Mouse (Mus musculus) heart, adult 9 months (tissue): ENCODE data around the gene Pgm2.
A peak's percentile ranks its signal among the peaks of the same experiment; 100 is the strongest.

Experiments used
- DNase-seq, 2 experiments: peaks; one replicate each; pipeline ENCODE4 v3.0.0; 2022; ENCODE audit warnings: low spot score in 2 of 2

The Pgm2 gene

DNA sequence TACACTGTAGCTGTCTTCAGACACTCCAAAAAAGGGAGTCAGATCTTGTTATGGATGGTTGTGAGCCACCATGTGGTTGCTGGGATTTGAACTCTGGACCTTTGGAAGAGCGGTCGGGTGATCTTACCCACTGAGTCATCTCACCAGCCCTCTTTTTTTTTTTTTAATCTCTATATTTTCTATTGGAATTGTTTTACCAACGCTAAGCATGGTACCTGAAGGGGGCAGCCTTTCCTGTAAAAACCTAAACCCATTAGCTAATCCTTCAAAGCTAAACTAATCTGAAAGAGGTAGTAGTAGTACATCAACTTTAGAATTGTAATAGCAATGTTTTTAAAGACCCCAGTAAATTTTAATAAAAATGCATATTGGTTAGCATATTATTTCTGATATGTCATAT lies 17.2 kb upstream of the Pgm2 start:
- DNase-seq: no peak

GRCm38 (mm10) chr5:64077353-64077752 lies 15.4 kb upstream of the Pgm2 start:
- no peak for DNase-seq

DNA sequence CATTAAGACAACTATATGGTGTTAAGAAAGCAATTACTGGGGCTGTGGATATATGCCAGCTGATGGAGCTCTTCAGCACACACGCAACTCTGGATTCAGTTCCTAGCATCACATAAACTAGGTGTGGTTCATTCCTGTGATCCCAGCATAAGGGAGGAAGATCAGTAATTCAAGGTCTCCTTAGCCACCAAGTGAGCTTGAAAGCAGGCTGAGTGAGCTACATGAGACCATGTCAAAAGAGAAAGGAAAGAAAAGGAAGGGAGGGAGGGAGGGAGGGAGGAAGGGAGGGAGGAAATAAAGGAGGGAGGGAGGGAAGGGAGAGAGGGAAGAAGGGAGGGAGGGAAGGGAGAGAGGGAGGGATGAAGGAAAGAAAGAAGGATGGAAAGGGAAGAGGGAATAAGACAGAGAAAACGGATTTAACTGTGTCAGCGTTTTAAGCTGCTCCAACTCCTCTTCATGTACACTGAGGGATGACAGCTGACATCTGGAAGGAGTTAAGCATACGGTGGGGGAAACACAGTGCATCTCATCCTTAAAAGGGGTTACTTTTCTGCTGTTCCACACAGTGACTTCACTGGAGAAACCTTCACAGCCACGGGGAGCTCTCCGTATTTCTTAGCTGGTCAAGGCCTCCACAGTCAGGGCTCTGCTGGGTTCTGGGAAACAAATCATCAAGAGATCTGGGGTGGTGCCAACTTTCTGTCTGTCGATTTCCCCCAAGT lies 13.8 kb upstream of the Pgm2 start:
- no peak for DNase-seq

DNA sequence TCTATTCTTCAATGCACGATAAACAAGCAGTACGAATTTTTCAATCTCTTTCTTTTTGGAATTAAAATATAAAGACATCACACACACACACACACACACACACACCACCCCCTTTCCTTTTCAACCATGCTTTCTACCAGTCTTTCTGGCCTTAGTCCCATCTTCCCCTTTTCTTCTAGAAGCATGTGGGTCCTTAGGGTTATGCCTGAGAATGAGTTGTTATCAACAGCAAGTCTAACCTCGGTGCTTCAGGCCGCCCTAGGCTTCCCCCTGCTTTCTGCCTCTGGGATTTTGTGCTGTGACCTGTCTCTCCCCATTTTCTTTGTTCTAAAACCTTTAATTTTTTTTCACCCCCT lies 13.3 kb upstream of the Pgm2 start:
- no peak for DNase-seq

DNA sequence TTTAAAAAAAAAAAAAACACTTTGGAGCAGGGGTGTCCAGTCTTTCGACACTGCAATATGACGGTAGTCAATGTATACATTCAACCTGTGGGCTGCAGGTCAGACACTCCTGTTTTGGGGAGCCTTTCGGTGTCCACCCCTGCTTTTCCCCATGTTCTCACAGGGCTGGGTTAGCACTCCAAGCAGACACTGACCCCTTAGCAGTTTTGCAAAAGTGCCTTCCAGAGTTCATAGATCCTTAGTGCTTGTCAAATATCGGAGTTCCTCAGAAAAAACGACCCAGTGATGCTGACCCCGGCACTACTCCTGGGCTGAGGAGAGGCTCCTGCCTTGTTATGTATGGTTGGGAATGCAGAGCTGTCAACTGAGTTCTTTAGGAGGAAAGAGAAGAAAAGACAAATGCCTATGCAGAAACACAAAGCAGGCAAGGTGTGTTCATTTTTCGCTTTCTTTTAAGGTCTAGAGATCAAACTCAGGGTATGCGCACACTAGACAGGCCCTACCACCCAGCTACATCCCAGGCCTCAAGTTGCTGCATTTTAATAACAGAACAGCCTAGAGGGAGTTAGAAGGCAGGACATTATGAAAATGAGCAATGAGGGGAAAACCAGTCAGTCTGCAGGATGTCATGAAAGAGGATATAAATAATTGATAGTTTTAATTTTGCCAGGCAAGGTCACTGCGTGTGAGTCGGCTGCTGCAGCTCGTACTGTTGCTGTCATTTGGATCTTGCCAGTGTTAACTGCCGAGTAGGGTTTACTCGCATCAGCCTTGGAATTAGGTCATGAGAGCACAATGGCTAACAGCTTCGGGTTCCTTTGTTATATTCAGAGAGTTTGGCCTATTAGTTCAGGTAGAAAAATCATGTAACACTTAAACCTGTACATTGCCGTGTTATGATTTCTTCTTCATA lies 9.0 kb upstream of the Pgm2 start:
- no peak for DNase-seq

DNA sequence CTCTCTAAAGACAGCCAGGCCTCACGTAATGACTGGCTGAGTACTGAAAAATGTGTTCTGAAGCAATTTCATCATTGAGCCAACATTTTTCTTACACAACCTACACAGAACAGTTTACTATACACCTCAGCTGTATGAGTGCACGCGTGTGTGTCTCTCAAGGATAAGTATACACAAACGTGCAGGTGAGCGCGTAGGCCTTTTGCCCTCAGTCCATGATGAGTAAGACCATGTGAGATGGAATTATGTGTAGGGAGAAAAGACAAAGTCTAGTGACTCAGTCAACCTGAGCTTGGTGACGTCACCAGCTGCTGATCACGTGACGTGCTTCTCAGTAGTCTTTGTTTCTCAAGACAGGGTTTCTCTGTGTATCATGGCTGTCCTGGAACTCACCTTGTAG lies 7.3 kb upstream of the Pgm2 start:
- DNase-seq: no peak

GRCm38 (mm10) chr5:64088740-64089139 lies 4.0 kb upstream of the Pgm2 start:
- DNase-seq: no peak

DNA sequence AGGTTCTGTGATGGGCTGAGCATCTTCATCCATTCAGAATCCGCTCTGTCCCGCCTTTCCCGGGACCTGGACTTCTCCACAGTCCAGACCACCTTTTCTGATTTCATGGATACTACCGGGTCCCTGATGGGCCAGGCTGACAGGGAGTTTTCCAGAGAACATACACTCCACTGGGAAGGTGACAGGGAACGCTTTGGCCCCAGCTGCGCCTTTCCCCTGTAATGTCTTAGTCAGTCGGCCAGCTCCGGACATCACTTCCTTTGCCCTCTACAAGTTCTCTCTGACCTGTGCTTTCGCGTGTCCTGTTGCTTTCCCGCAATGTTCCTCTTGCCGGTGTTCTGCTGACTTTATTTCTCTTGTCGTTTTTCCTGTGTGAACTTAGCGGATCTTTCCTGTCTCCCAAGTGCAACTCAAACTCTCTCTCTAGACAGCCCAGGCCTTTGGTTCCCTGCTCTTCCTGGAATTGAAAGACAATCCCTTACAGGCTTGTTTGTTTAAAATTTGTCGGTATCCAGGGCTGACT lies 660 bp downstream of the Pgm2 start:
- DNase-seq: peak; percentile 29 to 33

GRCm38 (mm10) chr5:64095342-64095993 lies 2.7 kb downstream of the Pgm2 start:
- no peak for DNase-seq

DNA sequence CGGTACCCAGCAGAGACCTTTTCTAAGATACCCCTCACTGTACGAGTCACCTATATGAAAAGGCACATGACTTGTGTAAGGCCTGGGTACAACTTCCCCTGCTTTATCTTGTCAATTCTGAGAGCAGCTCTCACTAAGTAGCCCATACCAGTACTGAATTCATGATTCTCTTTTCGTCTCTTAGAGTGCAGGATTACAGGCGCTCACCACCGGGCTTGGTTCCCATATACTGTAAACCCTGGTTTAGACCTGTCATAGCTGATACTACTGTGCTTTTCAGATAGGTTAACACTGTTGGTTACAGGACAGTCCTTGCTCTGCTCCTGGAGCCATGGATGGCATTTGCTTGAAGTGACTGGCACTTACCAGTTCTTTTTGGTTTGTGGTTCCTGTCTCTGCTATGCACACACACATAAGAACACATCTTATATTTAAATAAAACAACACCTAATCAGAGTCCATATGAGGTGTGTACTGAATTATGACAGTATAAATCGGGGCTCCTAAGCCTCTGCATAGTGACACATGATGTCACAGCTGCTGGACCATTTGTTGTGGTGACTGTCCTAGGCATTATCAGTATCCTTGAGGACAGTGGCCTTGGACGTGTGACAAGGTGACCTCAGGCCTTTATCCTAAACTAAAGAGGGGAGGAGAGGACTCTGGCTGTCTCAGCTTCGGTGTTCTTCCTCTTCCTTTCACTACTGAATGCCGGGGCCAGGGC lies 9.4 kb downstream of the Pgm2 start:
- no peak for DNase-seq

DNA sequence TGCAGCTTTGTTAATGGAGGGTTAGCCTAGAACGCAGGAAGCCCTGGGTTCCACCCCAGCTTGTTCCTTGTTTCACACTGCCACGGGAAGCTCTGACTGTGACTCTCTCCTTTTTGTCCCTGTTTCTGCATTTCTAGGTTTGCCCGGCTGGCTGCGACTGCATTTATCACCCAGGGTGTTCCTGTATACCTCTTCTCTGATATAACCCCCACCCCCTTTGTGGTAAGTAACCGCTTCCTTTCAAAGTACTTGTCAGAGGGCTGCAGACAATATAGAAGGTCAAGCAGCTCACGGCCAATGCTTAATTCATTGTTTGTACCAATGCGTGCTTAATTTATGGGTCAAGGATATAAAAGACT lies 9.9 kb downstream of the Pgm2 start:
- DNase-seq: no peak

DNA sequence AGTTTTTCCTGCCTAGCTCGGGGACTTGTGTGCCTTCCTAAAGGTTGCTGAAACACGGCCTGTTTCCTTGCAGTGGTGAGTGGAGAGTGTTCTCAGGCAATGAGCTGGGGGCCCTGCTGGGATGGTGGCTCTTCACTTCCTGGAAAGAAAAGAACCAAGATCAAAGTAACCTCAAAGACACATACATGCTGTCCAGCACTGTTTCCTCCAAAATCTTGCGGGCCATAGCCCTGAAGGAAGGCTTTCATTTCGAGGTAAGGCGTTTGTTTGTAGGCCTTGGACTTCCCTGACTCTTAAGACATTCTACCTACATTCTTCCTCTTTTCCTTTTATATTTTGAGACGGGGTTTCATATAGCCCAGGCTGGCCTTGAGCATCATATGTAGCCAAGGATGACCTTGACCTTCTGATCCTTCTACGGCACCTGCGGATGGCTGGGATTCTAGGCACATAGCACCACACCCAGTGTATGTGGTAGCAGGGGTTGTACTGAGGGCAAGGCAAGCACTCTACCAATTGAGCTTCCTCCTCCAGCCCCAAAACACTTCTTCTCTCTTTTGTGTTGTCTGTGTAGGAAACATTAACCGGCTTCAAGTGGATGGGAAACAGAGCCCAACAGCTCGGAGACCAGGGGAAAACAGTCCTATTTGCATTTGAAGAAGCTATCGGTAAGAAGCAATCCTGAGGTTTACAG lies 15.0 kb downstream of the Pgm2 start:
- no peak for DNase-seq

DNA sequence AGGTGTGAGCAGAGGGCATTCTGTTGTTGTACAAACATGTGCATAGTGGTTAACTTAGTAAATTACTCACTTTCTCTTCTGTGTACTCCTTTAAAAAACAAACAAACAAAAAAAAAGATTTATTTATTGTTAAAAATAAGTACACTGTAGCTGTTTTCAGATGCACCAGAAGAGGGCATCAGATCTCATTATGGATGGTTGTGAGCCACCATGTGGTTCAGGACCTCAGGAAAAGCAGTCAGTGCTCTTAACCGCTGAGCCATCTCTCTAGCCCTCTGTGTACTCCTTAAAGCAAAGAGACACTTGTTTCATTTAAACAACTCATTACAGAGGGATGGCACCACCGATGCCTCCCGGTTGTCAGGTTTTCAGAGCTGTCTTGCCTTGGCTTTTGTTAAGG lies 16.5 kb downstream of the Pgm2 start:
- no peak for DNase-seq

DNA sequence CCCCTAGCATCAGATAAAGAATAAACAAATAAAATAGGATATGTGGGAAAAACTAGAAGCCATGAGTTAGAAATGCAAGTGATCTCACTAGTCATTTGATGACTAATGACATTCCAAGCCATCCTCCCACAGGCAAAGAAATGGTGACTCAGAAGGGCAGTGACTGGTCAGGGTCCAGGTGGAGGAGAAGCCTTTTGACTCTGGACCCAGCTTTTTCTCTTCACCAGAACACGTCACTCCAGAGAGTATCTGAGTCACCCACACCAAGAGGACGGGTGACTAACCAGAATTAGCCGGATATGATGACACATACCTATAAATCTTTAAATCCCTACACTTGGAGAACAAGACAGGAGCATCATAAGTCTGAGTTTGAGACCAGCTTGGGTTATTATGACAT lies 19.6 kb downstream of the Pgm2 start:
- peak; percentile 7 to 13 for DNase-seq

DNA sequence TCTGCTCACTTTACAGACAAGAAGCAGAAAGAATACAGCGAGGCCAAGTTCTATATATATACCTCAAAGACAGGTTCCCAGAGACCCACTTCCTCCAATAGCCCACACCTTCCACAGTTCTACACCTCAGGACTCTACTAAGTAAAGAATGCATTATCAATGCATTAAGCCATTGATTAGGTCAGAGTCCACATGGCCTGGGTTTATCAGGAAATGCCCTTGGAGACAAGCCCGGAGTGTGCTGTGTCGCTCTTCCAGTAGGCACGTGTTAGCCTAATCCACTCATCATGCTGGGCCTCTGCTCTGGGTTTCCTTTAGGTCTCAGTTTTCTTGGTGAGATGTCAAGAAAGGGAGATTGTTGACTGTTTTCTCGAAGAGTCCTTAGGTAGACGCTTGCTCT lies 21.5 kb downstream of the Pgm2 start:
- DNase-seq: no peak

DNA sequence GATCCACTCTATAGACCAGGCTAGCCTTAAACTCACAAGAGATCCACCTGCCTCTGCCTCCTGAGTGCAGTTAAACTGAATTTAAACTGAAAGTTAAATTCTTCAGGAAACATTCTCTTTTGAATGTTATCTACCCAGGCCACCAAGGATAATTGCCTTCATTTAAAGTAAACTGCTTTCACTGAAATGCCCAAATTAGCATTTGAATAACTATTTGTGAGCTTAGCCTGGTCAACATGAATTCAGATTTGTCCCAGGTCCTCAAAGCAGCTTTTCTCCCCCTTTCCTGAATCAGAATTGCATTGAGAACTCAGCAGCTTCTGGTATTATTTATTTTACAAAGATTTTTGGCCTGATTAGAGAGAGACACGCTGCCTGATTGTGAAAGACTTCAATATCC lies 24.4 kb downstream of the Pgm2 start:
- DNase-seq: no peak

GRCm38 (mm10) chr5:64125783-64126182 lies 33.0 kb downstream of the Pgm2 start:
- DNase-seq: no peak

GRCm38 (mm10) chr5:64131550-64131949 lies 38.8 kb downstream of the Pgm2 start:
- no peak for DNase-seq

DNA sequence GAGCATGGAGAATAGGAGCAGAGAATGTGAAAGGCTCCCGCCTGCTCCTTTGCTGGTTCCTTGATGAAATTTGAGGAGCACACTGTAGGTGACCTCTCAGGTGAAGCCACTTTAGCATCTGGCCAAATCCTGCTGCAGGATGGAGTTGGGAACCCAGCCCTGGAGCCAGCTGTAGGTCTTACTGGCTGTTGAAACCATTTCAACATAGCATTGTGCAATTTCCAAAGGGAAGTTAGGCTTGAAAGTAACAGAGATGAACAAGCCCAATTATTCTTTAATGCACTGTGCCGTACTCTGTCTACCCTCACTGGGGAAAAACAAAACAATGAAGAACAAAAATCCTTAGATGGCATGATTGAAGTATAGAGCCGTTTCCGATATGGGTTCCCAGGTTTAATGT lies 41.2 kb downstream of the Pgm2 start:
- no peak for DNase-seq

- no peak for DNase-seq
These were observed 43.6 kb downstream of the Pgm2 start for GRCm38 (mm10) chr5:64136325-64136724.

DNA sequence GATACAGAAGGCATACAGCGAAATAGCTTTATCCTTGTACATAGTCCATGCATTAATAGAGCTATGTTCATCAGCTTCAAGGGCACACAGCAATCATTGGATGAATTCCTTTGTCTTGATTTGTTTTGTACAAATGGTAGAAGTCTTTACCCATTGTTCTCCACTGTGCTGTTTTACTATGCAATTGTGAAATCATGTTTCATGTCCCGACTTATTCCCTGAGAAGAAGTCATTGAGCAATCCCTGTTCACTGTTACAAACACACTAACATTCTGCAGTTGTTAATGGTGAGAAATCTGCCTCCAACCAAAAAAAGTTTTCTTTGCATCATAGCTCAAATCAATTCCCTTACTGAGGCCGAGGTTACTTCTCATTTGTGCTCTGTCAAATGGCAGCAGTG lies 47.5 kb downstream of the Pgm2 start:
- no peak for DNase-seq
